Mouse (Mus musculus) forebrain, embryonic 12.5 days (tissue): Measurements from ENCODE around the gene Hapln4. TPM values are rescaled to one million over a fixed set of nuclear protein-coding genes. Genes with fewer than 3 reads are reported as not detected.

Source experiments
- ATAC-seq: fragments of 200-750 bp; cut with Nextera tagmentation; 2 replicates; pipeline ENCODE4 v1.8.0; 2017; ENCODE audit warnings: moderate TSS enrichment; ENCODE audit not compliant: low FRiP score
- H3K27ac ChIP-seq: fragments of 300-500 bp; sonication (generic); 2 replicates; pipeline ENCODE4 v1.5.1; 2016; ENCODE audit warnings: mild to moderate bottlenecking
- H3K27me3 ChIP-seq: fragments of 300-500 bp; sonication (generic); 2 replicates; pipeline ENCODE4 v1.6.1; 2016; ENCODE audit warnings: mild to moderate bottlenecking
- H3K36me3 ChIP-seq: fragments of 300-500 bp; sonication (generic); replicated peaks from 2 replicates; pipeline ENCODE4 v1.6.1; 2016; ENCODE audit warnings: mild to moderate bottlenecking
- H3K4me1 ChIP-seq: fragments of 300-500 bp; sonication (generic); 2 replicates; pipeline ENCODE4 v1.6.1; 2016
- H3K4me2 ChIP-seq: fragments of 300-500 bp; sonication (generic); 2 replicates; pipeline ENCODE4 v1.6.1; 2016; ENCODE audit warnings: mild to moderate bottlenecking, moderate library complexity
- H3K4me3 ChIP-seq: fragments of 300-500 bp; sonication (generic); replicated peaks from 2 replicates; pipeline ENCODE4 v1.5.1; 2016; ENCODE audit warnings: mild to moderate bottlenecking
- H3K9ac ChIP-seq: fragments of 300-500 bp; sonication (generic); 2 replicates; pipeline ENCODE4 v1.6.1; 2016; ENCODE audit warnings: mild to moderate bottlenecking
- H3K9me3 ChIP-seq: fragments of 300-500 bp; sonication (generic); 2 replicates; pipeline ENCODE4 v1.6.1; 2016
- WGBS: fragments of 180-500 bp; shearing (Covaris S2); methylation state at CpG from one replicate; pipeline ENCODE4 v1.1.7; 2016; 5-methylcytosine and 5-hydroxymethylcytosine counted together
- polyA plus RNA-seq: library from polyadenylated mRNA; unstranded; fragments of >200 nt; fragmentation: Nextera tagmentation; extraction: Ambion mirVana; gene quantifications from 2 replicates; pipeline ENCODE4 v1.2.1, GENCODE M21; 2016

The Hapln4 gene
- polyA plus RNA-seq, 1 experiment from 2014 or later, result 0.19 TPM

DNA sequence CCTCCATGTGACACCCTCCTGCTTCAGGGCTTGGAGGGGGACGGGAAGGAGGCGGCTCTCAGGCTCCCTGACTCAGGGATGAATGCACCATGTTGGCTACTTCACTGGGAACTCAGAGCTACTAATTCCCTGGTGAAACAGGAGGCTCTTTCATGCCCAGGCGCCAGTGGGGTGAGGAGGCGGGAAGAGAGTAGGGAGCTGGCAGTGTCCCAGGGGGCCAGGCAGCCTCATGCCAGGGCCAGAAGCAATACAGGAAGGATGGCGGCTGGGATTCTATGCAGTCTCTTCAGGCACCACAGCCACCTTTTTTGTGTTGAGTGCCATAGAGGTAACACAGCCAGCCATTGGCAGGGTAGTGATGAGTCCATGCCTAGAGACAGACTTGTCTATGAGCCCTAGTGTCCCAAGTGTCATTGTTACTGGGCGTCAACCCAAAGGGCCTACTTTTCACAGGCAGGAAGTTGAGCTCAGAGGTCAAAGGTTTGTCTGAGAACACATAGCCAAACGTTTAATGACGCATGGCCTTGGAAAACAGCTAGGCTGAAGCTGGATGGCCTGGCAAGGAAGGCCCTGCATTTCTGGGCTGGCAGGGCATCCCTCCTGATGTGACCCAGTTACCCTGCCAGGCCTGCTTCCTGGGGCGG lies 46.2 kb downstream of the Hapln4 start:
- Histone ChIP-seq H3K27me3 (peaks cover 11% of the 10 kb centered on the region), H3K4me2 (no peak overlapping the region), H3K4me1 (peaks cover 11% of the 10 kb centered on the region), H3K27ac (0 out of 2 replicates have a peak overlapping the region, but pooled peaks have one; percentile 25), H3K9ac (0 out of 2 replicates have a peak overlapping the region, but pooled peaks have one; percentile 12), H3K9me3 (no peaks in the 10 kb centered on the region), H3K4me3 (no peak overlapping the region), H3K36me3 (peaks cover 15% of the 10 kb centered on the region)
- no peak for ATAC-seq
- 75% methylated on average over 9 of the region's 9 CpGs for WGBS

DNA sequence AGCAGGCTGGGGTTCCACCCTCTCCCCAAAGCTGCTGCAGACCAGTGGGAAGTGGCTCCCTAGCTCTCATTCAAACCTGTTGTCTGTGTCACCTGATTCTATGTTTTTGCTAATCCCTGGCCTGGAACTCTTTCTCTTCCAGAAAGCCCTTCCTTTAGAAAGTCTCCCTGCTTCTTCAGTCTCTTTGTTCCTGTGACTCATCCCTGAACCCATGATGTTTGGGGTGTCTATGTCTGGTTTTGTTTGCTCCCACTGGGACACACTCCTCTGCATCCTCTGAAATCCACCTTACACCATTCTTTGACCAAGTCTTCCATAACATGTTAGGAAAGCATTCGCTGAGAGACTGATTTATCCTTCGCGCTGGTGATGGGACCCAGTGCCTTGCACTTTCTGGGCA lies 46.8 kb downstream of the Hapln4 start:
- Histone ChIP-seq H3K27ac (no peak overlapping the region), H3K9ac (no peak overlapping the region), H3K27me3 (peaks cover 8% of the 10 kb centered on the region), H3K4me1 (peaks cover 11% of the 10 kb centered on the region), H3K4me3 (no peak overlapping the region), H3K4me2 (no peak overlapping the region), H3K36me3 (peaks cover 22% of the 10 kb centered on the region), H3K9me3 (no peaks in the 10 kb centered on the region)
- 83% methylated on average over 3 of the region's 3 CpGs for WGBS
- ATAC-seq, result no peak

DNA sequence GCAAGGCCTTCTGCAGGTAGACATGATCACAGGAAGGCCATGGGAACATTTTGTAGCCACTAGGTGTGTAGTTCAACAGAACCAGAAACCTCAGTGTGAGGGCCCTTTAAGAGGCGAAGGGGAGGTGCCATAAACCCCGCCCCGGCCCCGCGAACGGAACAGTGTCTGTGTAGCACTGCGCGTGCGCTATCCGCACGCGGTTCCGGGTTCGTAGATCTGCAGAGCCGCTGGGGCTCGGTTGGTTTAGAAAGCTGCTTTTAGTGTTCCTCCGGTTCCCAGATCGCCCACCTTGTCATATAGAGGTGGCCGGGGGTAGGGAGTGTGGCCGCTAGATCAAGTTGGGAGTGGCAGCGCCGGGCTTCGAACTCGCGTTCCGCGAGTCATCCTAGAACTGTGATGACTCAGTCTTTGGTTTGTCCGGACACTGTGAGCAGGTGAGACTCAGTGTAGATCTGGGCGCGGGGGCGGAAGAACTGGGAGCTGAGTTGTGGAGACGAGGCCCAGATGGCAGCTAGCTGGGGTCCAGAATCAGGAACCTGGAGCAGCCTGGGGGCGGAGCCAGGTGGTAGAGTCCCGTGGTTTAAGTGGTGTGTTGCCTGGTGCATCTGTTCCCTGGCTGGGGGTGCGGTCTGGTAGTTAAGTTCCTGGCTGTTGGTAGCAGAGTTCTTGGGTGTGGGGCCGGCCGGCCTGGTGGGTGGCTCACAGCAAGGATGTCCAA lies 48.1 kb downstream of the Hapln4 start, which contains the start of gene Nr2c2ap:
Gene Nr2c2ap (plus strand): TSS at position 168 of the 718 bp plus-strand sequence.
- H3K27me3 ChIP-seq, result no peaks in the 10 kb centered on the region
- 2% methylated on average over 37 of the region's 37 CpGs for WGBS
- H3K27ac ChIP-seq, result peak within 1 kb of the TSS; percentile 8; the same call in 1 of the 2 replicates
- peaks cover 11% of the 10 kb centered on the region for H3K4me1 ChIP-seq
- H3K9ac ChIP-seq, result peak within 1 kb of the TSS; percentile 79
- H3K9me3 ChIP-seq, result no peaks in the 10 kb centered on the region
- H3K4me2 ChIP-seq, result peak within 1 kb of the TSS; percentile 75
- ATAC-seq, result peak; percentile 88
- H3K36me3 ChIP-seq, result peaks cover 34% of the 10 kb centered on the region
- H3K4me3 ChIP-seq, result peak within 1 kb of the TSS; percentile 81

DNA sequence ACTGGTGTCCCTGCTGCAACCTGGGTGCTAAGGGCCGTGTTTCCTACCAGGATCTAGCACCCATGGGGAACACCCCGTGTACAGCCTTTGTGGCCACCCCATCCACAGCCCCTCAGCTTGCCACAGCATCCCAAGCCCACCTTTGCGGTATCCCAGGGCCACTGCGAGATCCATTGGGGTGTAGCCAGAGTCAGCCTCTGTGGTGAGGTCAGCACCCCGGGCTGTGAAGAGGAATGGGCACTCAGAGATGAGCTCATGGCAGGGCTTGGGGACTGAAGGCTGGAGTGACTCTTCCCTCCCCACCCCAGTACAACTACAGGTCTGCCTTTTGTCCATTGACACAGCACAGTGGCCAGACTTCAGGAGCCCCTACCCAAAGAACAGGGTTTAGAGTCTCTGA lies 50.8 kb downstream of the Hapln4 start:
- H3K4me2 ChIP-seq, result no peak overlapping the region
- no peaks in the 10 kb centered on the region for H3K27me3 ChIP-seq
- H3K4me1 ChIP-seq, result peaks cover 21% of the 10 kb centered on the region
- WGBS, result 99% methylated on average over 5 of the region's 5 CpGs
- no peak overlapping the region for H3K27ac ChIP-seq
- H3K4me3 ChIP-seq, result no peak overlapping the region
- no peak for ATAC-seq
- H3K9me3 ChIP-seq, result no peaks in the 10 kb centered on the region
- peaks cover 38% of the 10 kb centered on the region for H3K36me3 ChIP-seq
- H3K9ac ChIP-seq, result no peak overlapping the region

DNA sequence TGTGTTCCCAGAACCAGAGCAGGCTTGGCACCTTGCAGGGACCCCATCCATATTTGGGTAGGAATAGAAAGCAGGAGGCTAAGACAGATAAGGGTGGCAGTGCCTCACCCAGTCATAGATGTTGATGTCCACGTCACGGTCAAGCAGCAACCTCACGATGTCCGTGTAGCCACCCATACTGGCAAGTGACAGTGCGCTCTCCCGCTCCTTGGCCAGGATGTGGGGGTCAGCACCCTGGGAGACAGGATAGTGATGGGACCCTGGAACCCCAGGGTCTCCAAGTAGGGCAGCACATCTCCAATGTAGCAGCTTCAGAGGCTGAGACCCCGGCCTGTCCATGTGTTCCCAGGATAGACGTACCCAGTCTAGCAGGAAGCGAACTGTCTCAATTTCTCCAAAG lies 51.7 kb downstream of the Hapln4 start:
- no peak for ATAC-seq
- no peak overlapping the region for H3K4me3 ChIP-seq
- 94% methylated on average over 9 of the region's 9 CpGs for WGBS
- no peak overlapping the region for H3K9ac ChIP-seq
- no peak overlapping the region for H3K27ac ChIP-seq
- H3K4me1 ChIP-seq, result peaks cover 22% of the 10 kb centered on the region
- H3K9me3 ChIP-seq, result no peaks in the 10 kb centered on the region
- no peaks in the 10 kb centered on the region for H3K27me3 ChIP-seq
- no peak overlapping the region for H3K4me2 ChIP-seq
- peaks cover 38% of the 10 kb centered on the region for H3K36me3 ChIP-seq

DNA sequence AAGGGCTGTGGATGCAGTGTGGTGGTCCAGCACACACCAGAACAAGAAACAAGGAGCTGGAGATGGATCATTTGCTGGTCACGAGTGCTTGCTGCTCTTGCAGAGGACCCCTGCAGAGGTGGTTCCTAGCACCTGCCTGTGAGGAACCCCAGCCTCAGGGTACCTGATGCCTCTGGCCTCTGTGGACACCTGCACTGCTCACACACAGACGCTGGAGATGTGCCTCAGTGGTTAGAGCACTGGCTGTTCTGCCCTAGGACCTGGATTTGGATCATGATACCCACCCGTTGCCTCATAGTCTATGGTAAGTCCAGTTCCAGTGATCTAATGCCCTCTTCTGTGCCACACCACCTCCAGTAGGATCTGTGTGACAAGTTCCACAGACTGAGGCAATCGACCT lies 53.3 kb downstream of the Hapln4 start:
- 89% methylated on average over 4 of the region's 4 CpGs for WGBS

DNA sequence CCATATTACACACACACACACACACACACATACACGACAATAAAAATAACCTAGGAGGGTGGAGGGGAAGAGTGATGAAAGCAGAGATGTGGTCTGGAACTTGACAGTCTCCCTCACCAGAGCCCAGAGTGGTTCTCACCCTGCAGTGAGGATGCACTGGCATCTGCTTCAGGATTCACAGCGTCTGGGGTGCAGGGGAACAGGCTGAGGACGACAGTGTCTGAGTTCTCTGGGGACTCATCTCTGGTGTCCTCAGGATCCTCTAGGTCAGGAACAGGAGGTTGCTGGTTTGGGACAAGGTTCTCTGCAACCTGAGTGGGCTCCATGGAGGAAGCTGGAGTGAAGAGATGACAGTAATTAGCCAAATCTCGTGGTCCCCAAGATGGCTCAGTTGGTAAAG lies 54.6 kb downstream of the Hapln4 start:
- Histone ChIP-seq H3K27ac (no peak overlapping the region), H3K27me3 (no peaks in the 10 kb centered on the region), H3K4me3 (no peak overlapping the region; the same call in 1 of the 2 replicates), H3K4me2 (peak overlapping the region; percentile 69), H3K9me3 (no peaks in the 10 kb centered on the region), H3K9ac (peak overlapping the region; percentile 64; the same call in 1 of the 2 replicates), H3K4me1 (peaks cover 23% of the 10 kb centered on the region), H3K36me3 (peaks cover 50% of the 10 kb centered on the region)
- WGBS, result 78% methylated on average over 4 of the region's 4 CpGs
- ATAC-seq, result no peak

More for the DNA sequence above, 53.3 kb downstream of the Hapln4 start:
- no peaks in the 10 kb centered on the region for H3K9me3 ChIP-seq
- peaks cover 38% of the 10 kb centered on the region for H3K36me3 ChIP-seq
- no peak overlapping the region for H3K27ac ChIP-seq
- no peak overlapping the region for H3K4me3 ChIP-seq
- peaks cover 27% of the 10 kb centered on the region for H3K4me1 ChIP-seq
- H3K27me3 ChIP-seq, result no peaks in the 10 kb centered on the region
- ATAC-seq, result no peak
- no peak overlapping the region for H3K9ac ChIP-seq
- H3K4me2 ChIP-seq, result no peak overlapping the region

DNA sequence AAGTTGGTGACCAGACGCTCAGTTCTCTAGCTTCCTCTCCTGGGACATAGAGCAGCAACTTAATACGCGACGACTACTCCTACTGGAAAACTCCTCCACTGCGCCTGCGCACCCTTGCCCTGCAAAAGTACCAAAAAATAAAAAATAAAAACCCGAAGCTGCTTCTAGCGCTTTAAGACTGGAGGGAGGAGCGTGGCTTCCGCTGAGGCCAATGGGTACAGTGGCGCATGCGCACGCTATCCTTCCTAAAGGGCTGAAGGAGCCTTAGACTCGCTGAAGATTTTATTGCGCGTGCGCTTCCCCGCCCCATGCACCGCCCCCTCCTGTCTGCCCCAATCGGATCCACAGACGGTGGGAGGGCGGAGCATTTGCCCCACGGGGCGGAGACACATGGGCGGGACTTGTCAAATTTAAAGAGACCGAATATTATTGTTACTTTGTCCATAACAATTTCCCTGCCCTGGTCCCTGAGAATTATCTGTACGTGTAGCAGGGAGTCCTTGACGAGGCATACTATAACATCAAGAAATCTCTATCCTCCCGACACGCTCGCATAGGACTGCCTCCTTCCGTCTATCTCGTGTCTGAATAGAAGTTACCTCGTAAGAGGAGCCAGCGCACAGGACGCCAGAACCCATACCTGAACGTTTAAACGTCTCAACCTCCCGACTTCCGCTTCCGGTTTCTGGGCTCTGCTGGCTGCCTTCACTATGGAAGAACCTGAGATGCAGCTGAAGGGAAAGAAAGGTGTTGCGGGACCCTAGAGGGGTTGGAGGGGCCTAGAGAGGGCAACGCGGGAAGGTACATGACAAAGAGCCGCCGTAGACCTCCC lies 56.0 kb downstream of the Hapln4 start, which contains the start of the genes Rfxank, Borcs8 and Mef2b:
Gene Rfxank (minus strand): TSS at position 129 of the 832 bp plus-strand sequence.
Gene Borcs8 (plus strand): TSS at position 474 of the 832 bp plus-strand sequence.
Gene Mef2b (plus strand): TSS at position 686 of the 832 bp plus-strand sequence.
- under 1% methylated on average over 46 of the region's 46 CpGs for WGBS
- ATAC-seq, result peak; percentile 96
- H3K4me1 ChIP-seq, result peaks cover 23% of the 10 kb centered on the region
- H3K4me2 ChIP-seq, result peak within 1 kb of the TSS; percentile 69
- peak within 1 kb of the TSS; percentile 76 for H3K9ac ChIP-seq
- no peaks in the 10 kb centered on the region for H3K27me3 ChIP-seq
- H3K4me3 ChIP-seq, result peak within 1 kb of the TSS; percentile 71
- H3K36me3 ChIP-seq, result peaks cover 48% of the 10 kb centered on the region
- H3K27ac ChIP-seq, result peak within 1 kb of the TSS; percentile 80
- H3K9me3 ChIP-seq, result no peaks in the 10 kb centered on the region

DNA sequence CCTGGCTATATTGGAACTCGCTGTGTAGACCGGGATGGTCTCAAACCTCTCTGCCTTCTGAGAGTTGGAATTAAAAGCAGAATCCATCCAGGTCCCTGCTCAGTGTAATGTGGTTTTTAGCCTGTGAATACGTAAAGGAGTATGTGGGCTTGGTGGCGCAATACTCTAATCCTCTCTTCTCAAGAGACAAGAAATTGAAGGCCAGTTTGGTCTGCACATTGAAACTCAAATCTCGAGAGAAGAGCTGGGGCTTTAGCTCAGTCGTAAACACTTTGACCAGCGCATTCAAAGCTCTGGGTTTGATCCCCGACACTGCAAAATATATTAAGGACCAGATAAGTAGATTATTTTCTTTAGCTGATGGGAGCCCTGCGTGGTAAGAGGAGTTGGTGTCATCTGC lies 56.7 kb downstream of the Hapln4 start:
- H3K9ac ChIP-seq, result peak overlapping the region; percentile 76
- H3K9me3 ChIP-seq, result no peaks in the 10 kb centered on the region
- peaks cover 23% of the 10 kb centered on the region for H3K4me1 ChIP-seq
- WGBS, result 14% methylated on average over 9 of the region's 9 CpGs
- ATAC-seq, result no peak
- no peaks in the 10 kb centered on the region for H3K27me3 ChIP-seq
- peaks cover 48% of the 10 kb centered on the region for H3K36me3 ChIP-seq
- peak overlapping the region; percentile 69 for H3K4me2 ChIP-seq
- peak overlapping the region; percentile 80 for H3K27ac ChIP-seq
- peak overlapping the region; percentile 71 for H3K4me3 ChIP-seq
